Mouse (Mus musculus) liver, postnatal 0 days (tissue): Measurements from ENCODE around the gene 4930572O03Rik.
"Not testable (repeated sequence)": the region's sequence is repeated elsewhere in the genome, so short reads cannot be mapped to it uniquely, and the experiment has no call there.

Source experiments
- CTCF ChIP-seq: sonication (generic); IDR thresholded peaks from 2 replicates; pipeline ENCODE4 v1.5.1; 2016; ENCODE audit warnings: antibody characterized with exemption, low read depth
- EP300 ChIP-seq: IDR thresholded peaks from 2 replicates; pipeline ENCODE4 v1.6.1; 2016; ENCODE audit warnings: antibody characterized with exemption, low read depth, mild to moderate bottlenecking

GRCm38 (mm10) chr5:15637637-15638036 is 19.2 kb downstream of the 4930572O03Rik start:
- not testable (repeated sequence) for TF ChIP-seq CTCF, EP300
